Mouse (Mus musculus) retina, postnatal 1 day (tissue): ENCODE data around the gene Tm9sf3.
"Not testable (repeated sequence)": the region's sequence is repeated elsewhere in the genome, so short reads cannot be mapped to it uniquely, and the experiment has no call there.

Source experiments
- DNase-seq: peaks from one replicate; pipeline ENCODE4 v3.0.0-alpha.2; 2012

The Tm9sf3 gene

GRCm38 (mm10) chr19:41263630-41264295 is at the start of gene Tm9sf3:
Gene Tm9sf3, minus strand, starts transcription at chr19:41263997.
- peak; percentile 94 for DNase-seq

GRCm38 (mm10) chr19:41312587-41312986 is 48.8 kb upstream of the Tm9sf3 start:
- DNase-seq = not testable (repeated sequence)

- no peak for DNase-seq
These were observed 48.2 kb upstream of the Tm9sf3 start for GRCm38 (mm10) chr19:41312027-41312426.

- peak; percentile 62 for DNase-seq
These were observed 47.3 kb upstream of the Tm9sf3 start for GRCm38 (mm10) chr19:41310971-41311703.

DNA sequence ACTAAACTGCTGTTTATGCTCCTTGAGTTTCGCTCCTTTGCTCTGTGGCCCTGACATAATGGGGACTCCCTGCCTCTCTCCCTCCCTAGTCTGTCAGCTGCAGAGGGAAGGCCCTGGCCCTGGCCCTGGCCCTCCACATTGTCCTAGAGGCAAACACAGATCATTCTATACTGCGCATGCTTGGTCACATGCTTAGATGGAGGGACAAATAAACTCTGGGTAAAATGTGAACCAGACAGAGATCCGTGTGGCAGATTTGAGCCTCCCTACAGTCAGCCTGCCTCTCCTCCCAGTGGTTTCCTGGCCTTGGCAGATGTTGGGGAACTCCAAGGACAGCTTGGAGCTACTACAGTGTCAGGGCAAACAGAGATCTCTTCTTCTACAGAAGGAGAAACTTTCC is 40.1 kb upstream of the Tm9sf3 start:
- DNase-seq = no peak

DNA sequence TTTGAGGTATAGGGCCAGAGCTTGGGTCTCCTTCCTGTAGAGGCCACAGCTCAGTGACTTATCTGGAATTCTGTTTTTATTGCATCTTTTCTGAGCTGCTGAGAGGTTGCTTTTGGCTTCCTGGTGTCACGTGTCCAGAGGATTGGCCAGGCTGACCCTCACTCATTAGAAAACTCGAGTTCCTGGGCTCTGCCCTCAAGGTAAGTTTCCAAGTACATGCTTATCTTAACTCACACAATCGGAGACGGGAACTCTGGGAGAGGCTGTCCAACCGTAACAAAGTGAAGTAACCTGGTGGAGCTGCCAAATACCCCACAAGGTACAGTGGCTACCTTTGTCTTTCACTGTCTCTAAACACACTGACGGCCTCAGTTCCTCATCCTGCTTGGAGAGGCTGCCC is 39.6 kb upstream of the Tm9sf3 start:
- no peak for DNase-seq

DNA sequence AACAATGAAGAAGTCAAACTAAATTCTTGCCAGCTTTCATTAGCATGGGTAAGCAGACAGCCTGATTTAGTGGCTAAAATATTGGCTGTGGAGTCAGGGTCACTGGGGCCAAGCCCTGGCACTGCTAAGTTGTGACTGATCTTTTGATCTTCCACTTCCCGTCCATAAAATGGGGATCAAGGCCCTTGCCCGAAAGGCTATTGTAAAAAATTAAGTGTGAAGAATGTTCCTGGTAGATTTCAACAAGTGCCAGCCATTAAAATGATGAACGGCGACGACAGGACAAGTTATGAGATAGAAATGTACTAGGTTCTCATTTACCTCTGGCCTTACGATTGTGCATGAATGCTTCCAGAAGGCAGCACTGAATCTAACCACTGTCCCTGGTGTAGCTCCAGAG is 38.1 kb upstream of the Tm9sf3 start:
- DNase-seq = no peak

GRCm38 (mm10) chr19:41299446-41299845 is 35.6 kb upstream of the Tm9sf3 start:
- peak; percentile 29 for DNase-seq

GRCm38 (mm10) chr19:41290952-41291619 is 27.3 kb upstream of the Tm9sf3 start:
- DNase-seq = peak; percentile 22

DNA sequence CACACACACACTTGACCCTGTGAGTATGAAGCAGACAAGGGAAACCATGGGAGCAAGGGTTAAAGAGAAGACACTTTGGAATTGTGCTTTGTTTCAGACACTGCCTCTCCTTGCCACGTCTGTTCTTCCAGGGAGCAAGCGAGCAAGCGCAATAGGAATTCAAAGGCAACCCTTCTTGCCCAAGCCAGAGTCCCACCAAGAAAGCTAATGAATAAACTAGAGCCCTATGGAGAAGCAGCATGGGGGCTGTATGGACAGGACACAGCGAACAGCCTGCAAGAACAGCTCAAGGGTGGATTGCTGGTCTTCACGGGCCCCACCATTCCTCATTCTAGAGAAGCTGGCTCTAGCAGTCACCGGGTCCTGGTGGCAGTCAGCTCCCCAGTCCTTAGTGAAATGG is 24.8 kb upstream of the Tm9sf3 start:
- no peak for DNase-seq

DNA sequence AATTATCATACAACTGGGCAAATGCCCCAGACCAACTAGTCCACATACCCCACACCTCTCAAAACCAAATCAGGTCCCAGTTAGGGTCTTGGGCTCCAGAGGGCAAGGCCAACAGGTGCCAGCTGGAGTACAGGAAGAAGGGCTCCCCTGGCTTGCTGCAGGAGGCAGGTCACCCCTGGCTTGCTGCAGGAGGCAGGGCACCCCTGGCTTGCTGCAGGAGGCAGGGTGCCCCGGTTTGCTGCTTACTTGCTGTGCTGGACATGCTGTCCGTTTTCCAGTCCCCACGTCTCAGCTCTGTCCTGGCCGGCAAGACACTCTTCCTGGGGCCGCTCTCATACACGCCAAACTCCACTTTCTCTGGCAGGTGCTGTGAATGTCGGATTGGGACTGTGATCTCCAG is 23.4 kb upstream of the Tm9sf3 start:
- DNase-seq = no peak

DNA sequence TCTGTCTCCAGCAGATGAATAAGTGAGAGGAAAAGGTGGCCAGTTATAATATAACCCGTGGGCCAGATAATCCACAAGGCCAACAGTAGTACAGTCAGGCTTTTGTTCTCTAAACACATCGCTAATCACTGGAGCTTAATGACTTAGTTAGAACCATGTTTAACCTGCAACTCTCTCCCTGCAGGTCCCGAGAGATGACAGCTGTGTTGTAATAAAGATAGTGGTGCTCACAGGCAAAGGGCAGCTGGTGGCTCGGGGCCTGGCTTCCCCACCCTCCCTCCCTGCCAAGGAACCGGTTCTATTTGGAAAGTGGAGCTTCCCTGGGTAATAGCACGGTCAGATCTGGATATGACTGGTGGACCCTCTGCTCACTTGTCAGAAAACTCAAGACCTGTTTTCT is 20.7 kb upstream of the Tm9sf3 start:
- peak; percentile 66 for DNase-seq

DNA sequence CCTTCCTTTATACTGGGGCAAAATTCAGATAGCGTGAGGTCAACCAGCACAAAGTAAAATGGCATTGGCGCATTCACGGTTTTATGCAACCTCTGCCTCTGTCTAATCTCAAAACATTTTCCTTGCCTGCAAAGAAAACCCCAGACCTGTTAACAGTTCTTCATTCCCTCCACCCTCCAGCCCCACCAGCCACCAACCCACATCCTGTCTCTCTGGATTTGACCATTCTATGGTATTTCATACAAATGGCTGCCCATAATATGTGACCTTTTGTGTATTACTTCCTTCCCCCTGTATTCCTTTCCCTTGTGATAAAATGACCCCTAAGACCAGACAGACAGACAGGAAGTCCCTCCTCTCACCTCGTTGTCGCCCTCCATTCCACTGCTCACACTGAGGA is 18.9 kb upstream of the Tm9sf3 start:
- no peak for DNase-seq

GRCm38 (mm10) chr19:41282216-41282615 is 18.4 kb upstream of the Tm9sf3 start:
- no peak for DNase-seq

DNA sequence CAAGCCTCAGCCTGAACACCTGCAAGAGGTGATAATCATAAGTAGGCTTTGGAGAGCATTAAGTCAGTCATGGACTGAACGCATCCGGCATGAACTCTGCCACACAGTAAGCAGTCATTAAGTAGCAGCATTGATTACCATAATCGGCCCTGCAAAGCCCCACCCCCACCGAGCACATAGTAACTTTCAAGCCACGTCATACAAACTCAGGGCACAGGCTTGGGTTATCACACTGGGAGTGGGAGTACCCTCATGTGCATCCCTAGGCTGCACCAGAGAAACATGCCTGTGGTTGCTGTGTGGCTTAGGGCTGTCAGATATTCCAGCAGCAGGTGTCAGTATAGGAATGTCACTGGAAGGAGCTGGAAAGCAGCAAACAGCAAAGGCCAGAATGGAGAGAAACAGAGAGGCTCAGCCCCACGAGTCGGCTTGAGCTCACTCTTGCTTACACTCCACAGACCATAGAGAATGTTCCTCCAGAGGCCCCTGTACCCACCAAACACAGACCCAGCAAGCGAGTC is 16.0 kb upstream of the Tm9sf3 start:
- peak; percentile 50 for DNase-seq

- no peak for DNase-seq
These were observed 14.8 kb upstream of the Tm9sf3 start for GRCm38 (mm10) chr19:41278606-41279005.

DNA sequence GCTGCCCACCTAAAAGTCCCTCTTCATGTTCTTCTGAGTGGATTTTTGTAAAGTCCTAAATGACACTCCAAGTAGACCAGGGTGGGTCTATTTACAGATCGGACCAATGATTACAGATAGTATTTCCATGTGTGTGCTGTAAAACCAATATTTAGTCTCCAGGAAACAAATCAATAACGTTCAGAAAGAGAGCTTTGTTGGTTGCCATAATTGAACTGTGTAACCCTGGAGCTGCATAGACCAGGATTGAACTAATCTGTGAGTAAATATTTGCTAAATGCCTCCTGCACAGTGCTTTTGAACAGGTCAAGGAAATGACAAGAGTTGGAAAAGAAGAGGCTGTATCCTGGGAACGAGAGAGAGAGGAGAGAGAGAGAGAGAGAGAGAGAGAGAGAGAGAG is 11.8 kb upstream of the Tm9sf3 start:
- no peak for DNase-seq

DNA sequence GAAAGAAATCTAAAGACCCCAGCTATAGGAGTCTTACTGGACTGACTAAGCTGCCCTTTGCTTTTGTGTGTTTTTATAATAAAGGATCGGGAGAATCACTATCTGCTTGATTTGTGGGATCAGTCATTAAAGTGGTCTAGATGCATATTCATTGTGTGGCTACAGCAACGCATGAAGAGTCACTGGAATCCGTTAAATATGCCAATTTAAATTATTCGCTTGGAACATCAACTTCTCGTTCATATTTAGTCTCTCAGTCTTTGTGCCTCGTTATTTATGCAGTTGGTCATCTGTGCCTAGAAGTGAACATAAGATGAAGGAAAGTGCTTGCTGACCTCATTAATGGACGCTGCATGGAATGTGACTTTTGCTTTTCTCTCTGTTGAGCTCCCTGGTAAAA is 7.1 kb upstream of the Tm9sf3 start:
- DNase-seq = no peak

GRCm38 (mm10) chr19:41270151-41270727 is 6.4 kb upstream of the Tm9sf3 start:
- peak; percentile 35 for DNase-seq

- DNase-seq = no peak
These were observed 2.6 kb upstream of the Tm9sf3 start for GRCm38 (mm10) chr19:41266251-41266901.

- no peak for DNase-seq
These were observed 568 bp upstream of the Tm9sf3 start for GRCm38 (mm10) chr19:41264331-41264799.

- DNase-seq = peak; percentile 78
These were observed 826 bp downstream of the Tm9sf3 start for GRCm38 (mm10) chr19:41262712-41263629.
